Mouse (Mus musculus) small intestine, adult 2 months (tissue): ENCODE data around the gene Hnrnpm. TPM values are rescaled to one million over a fixed set of nuclear protein-coding genes. Genes with fewer than 3 reads are reported as not detected.

Experiments used
- H3K27ac ChIP-seq: fragments of 200-500 bp; 2 replicates; pipeline ENCODE4 v1.5.1; 2012; ENCODE audit warnings: low read depth, low read length, control low read depth, inconsistent platforms; ENCODE audit not compliant: insufficient read depth
- H3K27me3 ChIP-seq: fragments of 200-500 bp; 2 replicates; pipeline ENCODE4 v1.6.1; 2012; ENCODE audit warnings: mild to moderate bottlenecking, moderate library complexity, low read length, inconsistent platforms; ENCODE audit not compliant: control insufficient read depth, insufficient read depth
- H3K36me3 ChIP-seq: fragments of 200-500 bp; 2 replicates; pipeline ENCODE4 v1.6.1; 2012; ENCODE audit warnings: mild to moderate bottlenecking, low read length, control low read depth, inconsistent platforms; ENCODE audit not compliant: control insufficient read depth, insufficient read depth
- H3K4me1 ChIP-seq: fragments of 200-500 bp; 2 replicates; pipeline ENCODE4 v1.6.1; 2012; ENCODE audit warnings: low read length, inconsistent platforms, mixed read lengths; ENCODE audit not compliant: control insufficient read depth, insufficient read depth, insufficient read length
- H3K4me3 ChIP-seq: fragments of 200-500 bp; 2 replicates; pipeline ENCODE4 v1.5.1; 2012; ENCODE audit warnings: low read depth, mild to moderate bottlenecking, control low read depth, inconsistent platforms, low read length, moderate library complexity
- CTCF ChIP-seq: fragments of 200-500 bp; IDR thresholded peaks from 2 replicates; pipeline ENCODE4 v1.5.1; 2012; ENCODE audit warnings: low read depth, mild to moderate bottlenecking, control low read depth, inconsistent platforms, low read length, moderate library complexity, mixed read lengths; ENCODE audit not compliant: insufficient replicate concordance, insufficient read length; ENCODE audit errors: extremely low read depth
- POLR2A ChIP-seq: fragments of 200-500 bp; IDR thresholded peaks from 2 replicates; pipeline ENCODE4 v1.6.1; 2012; ENCODE audit warnings: low read depth, mild to moderate bottlenecking, control low read depth, inconsistent platforms, low read length, moderate library complexity
- WGBS: fragments of 180-500 bp; shearing (Covaris S2); methylation state at CpG from one replicate; pipeline ENCODE4 v1.1.7; 2018; 5-methylcytosine and 5-hydroxymethylcytosine counted together
- polyA plus RNA-seq: library from polyadenylated mRNA; depleted of rRNA; stranded (reverse); fragments of >200 nt; gene quantifications from 2 replicates; pipeline ENCODE4 v1.2.3, GENCODE M21; 2012

Hnrnpm gene
- polyA plus RNA-seq, 1 experiment, result 91.7 TPM

GRCm38 (mm10) chr17:33637038-33637437, 49.6 kb downstream of the Hnrnpm start:
- H3K4me3 ChIP-seq, result no peak overlapping the region
- WGBS, result 72% methylated on average over 2 of the region's 2 CpGs
- H3K36me3 ChIP-seq, result no peaks in the 10 kb centered on the region
- no peaks in the 10 kb centered on the region for H3K27me3 ChIP-seq
- no peak for TF ChIP-seq CTCF
- TF ChIP-seq POLR2A, result no peak
- H3K4me1 ChIP-seq, result no peaks in the 10 kb centered on the region
- no peak overlapping the region for H3K27ac ChIP-seq

GRCm38 (mm10) chr17:33631796-33632195, 54.9 kb downstream of the Hnrnpm start:
- TF ChIP-seq CTCF, result no peak
- no peak for TF ChIP-seq POLR2A
- 81% methylated on average over 5 of the region's 5 CpGs for WGBS
- Histone ChIP-seq H3K27ac (no peak overlapping the region), H3K4me1 (peaks cover 4% of the 10 kb centered on the region), H3K36me3 (peaks cover 7% of the 10 kb centered on the region; the same call in 1 of the 2 replicates), H3K4me3 (no peak overlapping the region), H3K27me3 (no peaks in the 10 kb centered on the region)

GRCm38 (mm10) chr17:33631236-33631635, 55.4 kb downstream of the Hnrnpm start:
- no peak for TF ChIP-seq POLR2A
- TF ChIP-seq CTCF, result no peak
- Histone ChIP-seq H3K36me3 (peaks cover 7% of the 10 kb centered on the region; the same call in 1 of the 2 replicates), H3K27me3 (no peaks in the 10 kb centered on the region), H3K4me1 (peaks cover 4% of the 10 kb centered on the region), H3K4me3 (no peak overlapping the region), H3K27ac (no peak overlapping the region)
- 95% methylated on average over 9 of the region's 9 CpGs for WGBS

- 87% methylated on average over 13 of the region's 13 CpGs for WGBS
- no peak for TF ChIP-seq CTCF
- no peak for TF ChIP-seq POLR2A
- Histone ChIP-seq H3K4me1 (peaks cover 4% of the 10 kb centered on the region), H3K27me3 (no peaks in the 10 kb centered on the region), H3K36me3 (peaks cover 7% of the 10 kb centered on the region; the same call in 1 of the 2 replicates), H3K4me3 (no peak overlapping the region), H3K27ac (no peak overlapping the region)
Observed at GRCm38 (mm10) chr17:33630171-33630895, 56.3 kb downstream of the Hnrnpm start.

GRCm38 (mm10) chr17:33629487-33630125, 57.1 kb downstream of the Hnrnpm start:
- Histone ChIP-seq H3K4me1 (peaks cover 4% of the 10 kb centered on the region), H3K4me3 (peak overlapping the region; percentile 75), H3K27ac (peak overlapping the region; percentile 35; the same call in 1 of the 2 replicates), H3K27me3 (no peaks in the 10 kb centered on the region), H3K36me3 (peaks cover 7% of the 10 kb centered on the region; the same call in 1 of the 2 replicates)
- TF ChIP-seq CTCF (no peak), POLR2A (no peak)
- 62% methylated on average over 12 of the region's 12 CpGs for WGBS

GRCm38 (mm10) chr17:33628621-33629486, 57.8 kb downstream of the Hnrnpm start, which contains the start of gene Zfp414:
TSS of gene Zfp414 (plus strand) at chr17:33629090.
- Histone ChIP-seq H3K4me1 (peaks cover 4% of the 10 kb centered on the region), H3K4me3 (peak within 1 kb of the TSS; percentile 75), H3K36me3 (peaks cover 7% of the 10 kb centered on the region; the same call in 1 of the 2 replicates), H3K27me3 (no peaks in the 10 kb centered on the region), H3K27ac (peak within 1 kb of the TSS; percentile 85)
- WGBS, result 2% methylated on average over 35 of the region's 35 CpGs
- TF ChIP-seq POLR2A, result peak; percentile 37; the same call in 1 of the 2 replicates
- no peak for TF ChIP-seq CTCF
